Mouse (Mus musculus) lung, postnatal 10 days (tissue): ENCODE measurements around the gene Plxna1.

Experiments used
- DNase-seq: peaks from one replicate; pipeline ENCODE4 v3.0.0; 2021

Plxna1 gene

GRCm38 (mm10) chr6:89327746-89328491, 34.5 kb downstream of the Plxna1 start:
- peak; percentile 21 for DNase-seq

DNA sequence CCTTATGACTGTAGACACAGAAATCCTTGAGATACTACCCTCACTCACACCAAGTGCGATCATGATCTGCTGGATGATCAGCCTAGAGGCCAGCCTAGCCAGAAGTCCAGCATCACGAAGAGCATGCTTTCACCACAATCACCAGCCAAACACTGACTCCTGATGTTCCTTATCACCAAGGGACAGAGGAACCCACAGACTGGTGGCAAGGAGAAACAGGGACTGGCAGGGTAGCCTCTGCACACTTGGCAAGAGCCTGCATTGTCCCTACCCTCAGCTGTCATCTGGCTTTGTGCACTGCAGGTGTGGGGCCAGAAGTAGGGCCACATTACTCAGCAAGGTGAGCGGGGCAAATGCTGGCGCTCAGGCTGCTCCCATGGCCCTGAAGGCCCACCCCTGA, 37.6 kb downstream of the Plxna1 start:
- no peak for DNase-seq

- DNase-seq: no peak
These were observed 47.2 kb downstream of the Plxna1 start for GRCm38 (mm10) chr6:89315263-89315662.

GRCm38 (mm10) chr6:89311518-89311917, 50.9 kb downstream of the Plxna1 start:
- DNase-seq: no peak

GRCm38 (mm10) chr6:89310236-89310635, 52.2 kb downstream of the Plxna1 start:
- DNase-seq: no peak

- DNase-seq: peak; percentile 24
These were observed 54.0 kb downstream of the Plxna1 start for GRCm38 (mm10) chr6:89308213-89308973.

DNA sequence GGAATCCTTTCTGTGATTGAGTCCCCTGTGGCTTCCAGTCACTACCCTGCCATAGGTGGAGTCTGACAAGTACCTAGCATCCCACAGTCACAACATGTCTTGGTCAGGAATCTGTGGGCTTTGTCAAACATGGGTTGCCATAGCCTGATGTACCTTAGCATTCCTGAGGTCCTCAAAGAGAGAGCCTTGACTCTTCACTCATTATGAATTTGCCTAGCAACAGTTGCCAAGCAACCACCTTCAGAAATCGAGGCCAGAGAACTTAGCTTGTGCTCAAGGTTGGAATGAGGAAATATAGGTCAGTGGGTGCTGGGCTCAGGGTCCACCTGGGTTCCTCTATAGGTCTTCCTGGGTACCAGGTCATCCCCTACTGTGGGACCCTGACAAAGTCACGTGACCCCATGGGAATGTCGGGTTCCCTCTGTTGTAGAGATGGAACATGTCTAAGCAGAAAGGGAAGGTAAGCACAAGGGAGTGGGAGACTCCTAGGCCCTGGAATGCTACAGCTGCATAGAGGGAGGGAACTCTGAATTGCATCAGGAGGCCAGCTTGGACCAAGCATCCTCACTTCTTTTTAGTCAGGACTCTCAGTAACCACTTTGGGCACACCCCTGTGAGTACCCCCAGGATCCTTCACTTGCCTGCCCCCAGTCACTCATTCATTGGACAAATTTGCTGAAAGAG, 57.9 kb downstream of the Plxna1 start:
- DNase-seq: no peak

- DNase-seq: no peak
These were observed 62.6 kb downstream of the Plxna1 start for GRCm38 (mm10) chr6:89299818-89300217.

DNA sequence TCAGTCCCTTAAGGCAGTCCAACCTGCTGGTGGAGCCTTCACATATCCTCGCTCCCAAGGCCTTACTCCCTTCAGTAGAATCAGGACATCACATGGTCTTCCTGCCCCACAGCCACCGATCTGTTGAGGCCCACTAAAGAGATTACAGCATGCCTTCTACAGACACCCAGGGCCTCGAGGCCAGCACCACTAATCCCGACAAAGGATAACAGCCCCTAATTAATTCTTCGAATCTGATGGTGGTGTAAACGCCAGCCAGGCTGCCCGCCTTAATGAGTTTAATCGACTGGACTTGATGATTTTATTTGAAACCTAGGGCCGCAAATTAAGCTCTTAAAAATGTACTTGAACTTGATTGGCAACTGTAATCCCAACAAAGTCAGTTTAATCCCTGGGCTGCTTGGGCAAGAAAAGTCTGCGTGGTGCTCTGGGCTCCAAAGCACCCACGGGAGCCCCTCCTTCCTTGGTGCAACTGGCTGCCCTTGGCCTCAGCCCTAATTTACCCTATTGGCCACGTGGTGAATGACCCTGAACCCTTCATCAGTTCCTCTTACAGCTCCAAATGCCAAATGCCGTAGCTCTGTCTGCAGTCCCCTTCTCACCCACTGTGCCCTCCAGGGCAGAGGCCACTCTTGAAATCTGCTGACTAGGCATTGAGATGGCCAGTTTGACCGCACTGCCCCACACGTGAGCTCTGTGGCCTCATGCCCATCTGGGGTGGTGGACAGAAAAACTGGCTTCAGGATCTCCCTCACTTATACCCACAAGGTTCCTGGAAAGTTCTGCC, 65.3 kb downstream of the Plxna1 start:
- DNase-seq: no peak

- no peak for DNase-seq
These were observed 66.3 kb downstream of the Plxna1 start for GRCm38 (mm10) chr6:89296001-89296709.

GRCm38 (mm10) chr6:89294621-89295020, 67.8 kb downstream of the Plxna1 start:
- DNase-seq: no peak

DNA sequence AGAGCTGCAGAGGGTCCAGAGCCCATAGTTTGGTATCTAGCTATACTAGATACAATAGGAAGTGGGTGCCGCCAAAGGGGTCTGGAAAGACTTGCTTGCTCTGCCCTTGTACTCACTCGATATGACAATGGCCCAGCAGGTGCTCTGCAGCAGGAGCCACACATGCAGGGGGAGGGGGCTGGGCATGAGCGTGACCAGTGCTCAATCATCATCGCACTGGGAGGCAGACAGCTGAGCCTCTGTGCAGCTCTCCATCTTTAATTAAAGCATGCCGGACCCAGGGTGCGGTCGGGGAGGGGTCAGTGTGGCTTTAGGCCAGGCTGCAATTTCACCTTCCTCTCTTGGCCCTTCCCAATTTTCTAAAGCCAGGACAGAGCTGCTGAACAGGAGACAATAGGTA, 70.9 kb downstream of the Plxna1 start:
- no peak for DNase-seq

DNA sequence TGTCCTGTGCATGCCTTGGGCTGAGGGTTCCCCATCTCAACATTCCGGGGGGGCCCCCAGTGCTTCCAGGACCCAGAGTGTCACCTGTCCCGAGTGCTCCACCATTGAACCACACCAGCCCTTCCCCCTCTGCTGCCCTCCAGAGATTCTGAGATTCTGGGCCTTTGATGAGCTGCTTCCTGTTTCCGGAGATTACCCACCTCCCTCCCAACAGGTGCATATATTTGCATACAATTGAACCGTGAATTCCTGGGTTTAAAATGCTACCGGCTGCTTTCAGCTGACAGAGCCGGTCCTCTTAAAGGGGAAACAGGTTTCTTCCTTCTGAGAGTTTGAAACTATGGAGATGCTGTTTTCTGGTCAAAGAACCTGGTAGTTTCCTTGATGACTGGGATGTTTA, 74.3 kb downstream of the Plxna1 start:
- no peak for DNase-seq

GRCm38 (mm10) chr6:89286700-89287428, 75.6 kb downstream of the Plxna1 start:
- peak; percentile 93 for DNase-seq

DNA sequence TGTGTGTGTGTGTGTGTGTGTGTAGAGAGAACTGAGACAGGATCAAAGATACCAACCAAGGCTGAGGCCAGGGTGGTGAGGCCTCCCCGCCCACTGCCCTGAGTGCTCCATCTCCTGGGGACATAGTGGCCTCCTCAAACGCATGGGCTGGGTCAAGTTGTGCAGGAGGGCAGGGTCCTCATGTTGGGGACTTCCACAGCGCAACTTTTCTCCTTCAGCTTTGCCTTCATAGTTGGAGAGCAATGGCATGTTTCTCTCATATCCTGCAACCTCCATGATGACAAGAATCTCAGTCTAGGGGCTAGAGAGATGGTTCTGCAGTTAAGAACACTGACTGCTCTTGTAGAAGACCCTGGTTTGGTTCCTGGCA, 76.1 kb downstream of the Plxna1 start:
- DNase-seq: no peak

DNA sequence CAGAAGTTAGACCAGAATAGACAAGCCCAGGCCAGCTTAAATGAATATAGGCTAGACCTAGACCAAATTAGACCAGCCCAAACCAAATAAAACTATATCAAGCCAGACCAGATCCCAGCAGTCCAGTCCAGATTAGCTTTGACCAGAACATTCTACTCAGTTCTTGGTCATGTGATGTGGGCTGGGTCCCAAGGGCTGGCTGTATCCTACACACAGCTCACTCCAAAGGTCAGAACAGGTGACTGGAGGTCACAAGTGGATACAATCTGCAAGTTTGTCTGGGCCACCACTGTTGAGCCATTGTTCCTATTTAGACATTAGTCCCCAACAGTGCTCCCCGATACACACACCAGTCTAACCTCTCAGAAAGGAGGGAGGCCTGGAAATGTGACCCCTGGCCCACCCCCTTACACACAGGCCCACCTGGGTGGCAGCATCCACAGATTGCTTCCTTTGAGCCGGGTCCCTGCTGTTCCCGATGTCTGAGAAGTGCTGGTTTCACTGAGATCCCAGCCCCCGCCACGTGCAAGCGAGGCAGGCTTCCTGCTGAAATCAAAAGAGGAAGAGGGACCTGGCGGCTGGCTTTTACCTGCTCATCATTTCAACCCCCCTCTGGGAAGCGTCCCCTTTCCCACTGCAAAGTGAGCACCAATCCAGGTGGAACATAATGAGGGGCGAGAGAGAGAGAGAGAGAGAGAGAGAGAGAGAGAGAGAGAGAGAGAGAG, 76.7 kb downstream of the Plxna1 start:
- DNase-seq: no peak

DNA sequence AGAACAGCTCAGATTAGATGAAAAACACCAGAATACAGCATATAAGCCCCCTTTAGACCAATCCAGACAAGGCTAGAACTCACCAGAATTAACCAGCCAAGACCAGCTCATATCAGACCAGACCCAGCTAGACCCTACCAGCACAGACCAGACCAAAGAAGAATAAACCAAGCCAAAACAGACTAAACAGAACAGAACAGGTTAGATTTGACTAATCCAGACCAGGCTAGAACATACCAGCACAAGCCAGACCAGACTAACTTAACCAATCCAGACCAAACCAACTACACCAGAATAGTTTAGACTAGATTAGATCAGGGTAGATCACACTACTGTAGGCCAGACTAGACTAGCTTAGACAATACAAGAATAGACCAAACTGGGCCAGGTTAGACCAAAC, 77.3 kb downstream of the Plxna1 start:
- no peak for DNase-seq

GRCm38 (mm10) chr6:89283095-89283494, 79.3 kb downstream of the Plxna1 start:
- no peak for DNase-seq

- DNase-seq: no peak
These were observed 79.8 kb downstream of the Plxna1 start for GRCm38 (mm10) chr6:89282626-89283025.

- DNase-seq: no peak
These were observed 80.7 kb downstream of the Plxna1 start for GRCm38 (mm10) chr6:89281492-89282332.
